Mouse (Mus musculus): ENCODE data around the gene Kirrel.

DNA sequence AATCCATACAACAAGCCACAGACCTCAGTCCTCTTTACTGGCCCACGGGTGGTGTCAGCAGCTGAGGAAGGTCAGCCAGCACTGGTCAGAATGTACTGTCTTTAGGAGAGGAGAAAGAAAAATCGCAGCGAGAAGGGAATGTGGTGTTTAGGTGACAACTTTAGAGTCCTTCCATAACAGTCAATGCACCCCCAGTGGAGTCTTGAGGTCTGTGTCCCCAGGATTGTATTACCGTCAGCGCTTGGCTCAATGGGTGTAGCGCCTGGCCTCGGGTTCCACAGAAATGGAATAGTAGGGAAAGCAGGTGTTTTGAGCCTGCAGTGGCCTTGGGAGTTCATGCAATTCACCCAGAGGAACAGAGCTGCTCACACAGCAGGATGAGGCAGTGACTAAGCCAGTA is 95.2 kb downstream of the Kirrel start:
- TF ChIP-seq CTCF (IDR thresholded peaks at IDR 0.05) (no peak), EP300 (IDR thresholded peaks at IDR 0.05) (no peak)

Measured in lung, postnatal 0 days (tissue).